Mouse (Mus musculus): ENCODE measurements around the gene Abhd6.

GRCm38 (mm10) chr14:8000247-8000646 is 2.5 kb upstream of the Abhd6 start:
- TF ChIP-seq CTCF (conservative IDR thresholded peaks at IDR 0.05; ENCODE audit: insufficient read depth, insufficient read length, low read depth, low read length): no peak
- TF ChIP-seq POLR2A (IDR thresholded peaks at IDR 0.05; ENCODE audit: low read depth, low read length): no peak

All from kidney, adult 2 months (tissue).